Mouse (Mus musculus): ENCODE measurements at regions not wholly inside any gene's neighbourhood (a gene's known extent, or its start where the extent isn't known, plus 50 kb on each side); places are given as distances from the start of the nearest gene placed in this dataset.

DNA sequence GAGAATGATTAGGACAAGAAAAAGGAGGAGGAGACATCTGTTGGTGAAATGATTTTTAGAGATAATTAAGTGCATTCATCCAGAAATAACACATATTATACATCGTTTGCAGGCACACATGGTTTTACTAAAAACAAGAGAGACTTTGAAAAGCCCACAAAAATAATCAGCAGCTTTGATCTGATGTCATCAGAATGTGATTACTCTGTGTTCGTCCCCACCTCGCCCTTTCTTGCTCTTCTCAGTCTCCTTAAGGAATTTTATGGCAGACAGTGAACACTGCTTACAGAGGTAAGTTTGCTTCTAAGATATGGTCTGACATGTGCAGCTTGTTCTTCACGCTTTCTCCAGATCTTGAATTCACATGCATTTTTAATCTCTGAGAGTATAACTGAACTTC lies 1061.3 kb downstream of the Pcdh9 start:
- TF ChIP-seq CHD2 (IDR thresholded peaks at IDR 0.05; ENCODE audit: low read length): no peak
- TF ChIP-seq CTCF (IDR thresholded peaks at IDR 0.05 in 2 of 3, conservative IDR thresholded peaks at IDR 0.05 in 1 of 3; ENCODE audit: control insufficient read depth in 1 of 3, insufficient read depth in 1 of 3, low read depth in 2 of 3, low read length in 3 of 3, poor library complexity in 1 of 3, severe bottlenecking in 1 of 3): no peak
- TF ChIP-seq EP300 (IDR thresholded peaks at IDR 0.05; ENCODE audit: low read depth in 1 of 2, low read length in 2 of 2): no peak
- TF ChIP-seq NELFE (IDR thresholded peaks at IDR 0.05; ENCODE audit: low read depth, low read length): no peak

Measured in MEL (cell line).